Mouse (Mus musculus): ENCODE data around the gene Mef2c. TPM values are rescaled to one million over a fixed set of nuclear protein-coding genes. Genes with fewer than 3 reads are reported as not detected.
A peak's percentile ranks its signal among the peaks of the same experiment; 100 is the strongest.

Mef2c gene
- total RNA-seq, 2 experiments from 2014 or later, result 88.2 to 97.3 TPM

GRCm38 (mm10) chr13:83604320-83604719 lies 100.5 kb downstream of the Mef2c start:
- ATAC-seq (replicated peaks; ENCODE audit: poor library complexity, severe bottlenecking), result peak; percentile 23; the same call in 1 of the 2 replicates

DNA sequence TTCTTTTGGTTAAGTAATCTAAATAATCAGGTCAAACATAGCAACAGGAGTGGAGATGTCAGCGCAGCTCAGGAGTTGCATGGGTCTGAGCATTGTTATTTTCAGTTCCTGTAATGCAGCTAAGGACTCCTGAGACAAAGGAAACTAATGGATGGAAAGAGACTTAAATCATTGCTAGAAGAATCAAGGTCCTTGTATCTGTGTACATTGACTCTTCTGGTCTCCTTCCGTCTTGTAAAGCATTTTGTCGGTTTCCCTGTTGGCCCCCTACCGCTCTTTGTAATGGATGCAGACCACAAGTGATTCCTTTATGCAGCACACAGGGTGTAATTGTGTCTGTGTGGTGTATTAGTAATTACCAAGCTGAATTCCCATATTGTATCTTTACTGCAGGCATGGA lies 101.0 kb downstream of the Mef2c start:
- peak; percentile 31 for ATAC-seq (replicated peaks; ENCODE audit: poor library complexity, severe bottlenecking)

DNA sequence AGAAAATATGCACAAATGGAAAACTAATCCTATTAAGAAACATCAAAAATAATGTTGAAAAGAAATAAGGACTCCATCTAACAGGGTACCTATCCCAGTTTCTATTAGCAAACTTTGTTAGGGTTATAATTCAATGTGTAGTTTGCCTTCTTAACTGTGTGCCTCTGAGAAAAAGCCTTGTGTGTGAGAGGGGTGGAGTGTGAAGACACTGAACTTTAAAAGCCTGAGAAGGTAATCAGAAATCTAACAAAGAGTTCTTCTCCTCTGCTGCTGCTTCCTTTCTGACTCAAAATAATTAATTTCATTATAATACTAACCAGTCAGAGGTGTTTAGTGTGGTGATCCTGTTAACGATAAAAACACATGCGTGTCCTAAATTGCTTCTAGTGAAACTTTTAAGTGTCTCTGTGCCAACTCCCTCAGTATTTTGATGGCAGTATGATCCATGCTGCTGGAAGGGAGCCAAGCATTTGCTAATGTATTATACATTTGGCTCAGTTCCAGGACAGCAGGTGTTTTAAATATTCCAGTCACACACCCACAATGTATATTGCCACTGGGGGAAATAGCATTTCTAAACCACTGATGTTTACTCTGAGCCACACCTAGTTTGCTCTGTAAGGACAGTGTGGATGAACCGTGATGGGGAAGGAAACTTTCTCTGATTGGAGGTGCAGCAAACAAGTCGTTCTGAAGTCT lies 104.2 kb downstream of the Mef2c start:
- ATAC-seq (replicated peaks; ENCODE audit: poor library complexity, severe bottlenecking), result peak; percentile 24

- peak; percentile 77 for ATAC-seq (replicated peaks; ENCODE audit: poor library complexity, severe bottlenecking)
Measured at GRCm38 (mm10) chr13:83608851-83609516, 105.2 kb downstream of the Mef2c start.

- peak; percentile 56 for ATAC-seq (replicated peaks; ENCODE audit: poor library complexity, severe bottlenecking)
Measured at GRCm38 (mm10) chr13:83609517-83609878, 105.7 kb downstream of the Mef2c start.

- ATAC-seq (replicated peaks; ENCODE audit: poor library complexity, severe bottlenecking), result no peak
Measured at GRCm38 (mm10) chr13:83610124-83610523, 106.3 kb downstream of the Mef2c start.

GRCm38 (mm10) chr13:83612195-83612594 lies 108.4 kb downstream of the Mef2c start:
- ATAC-seq (replicated peaks; ENCODE audit: poor library complexity, severe bottlenecking), result no peak

GRCm38 (mm10) chr13:83615875-83616274 lies 112.0 kb downstream of the Mef2c start:
- ATAC-seq (replicated peaks; ENCODE audit: poor library complexity, severe bottlenecking), result peak; percentile 90

GRCm38 (mm10) chr13:83624651-83625050 lies 120.8 kb downstream of the Mef2c start:
- peak; percentile 78 for ATAC-seq (replicated peaks; ENCODE audit: poor library complexity, severe bottlenecking)

- ATAC-seq (replicated peaks; ENCODE audit: poor library complexity, severe bottlenecking), result no peak
Measured at GRCm38 (mm10) chr13:83627429-83627828, 123.6 kb downstream of the Mef2c start.

DNA sequence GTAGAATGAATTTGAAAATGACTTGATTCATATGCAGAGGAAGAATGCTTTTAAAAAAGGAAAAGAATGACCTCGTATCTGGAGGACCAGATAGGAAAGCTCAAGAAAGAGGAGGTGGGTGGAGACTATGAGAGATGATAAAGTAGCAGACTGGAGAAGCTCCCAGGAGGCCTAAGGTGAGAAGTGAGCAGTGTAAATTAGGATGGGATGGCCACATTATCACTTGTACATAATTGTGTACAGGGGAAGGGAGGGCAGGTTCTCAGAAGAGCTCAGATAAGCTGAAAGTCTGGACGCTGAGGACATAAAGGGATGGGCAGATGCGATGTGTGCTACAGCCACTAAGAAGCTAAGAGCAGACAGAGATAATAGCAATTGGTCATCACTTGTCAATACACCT lies 124.3 kb downstream of the Mef2c start:
- ATAC-seq (replicated peaks; ENCODE audit: poor library complexity, severe bottlenecking), result no peak

DNA sequence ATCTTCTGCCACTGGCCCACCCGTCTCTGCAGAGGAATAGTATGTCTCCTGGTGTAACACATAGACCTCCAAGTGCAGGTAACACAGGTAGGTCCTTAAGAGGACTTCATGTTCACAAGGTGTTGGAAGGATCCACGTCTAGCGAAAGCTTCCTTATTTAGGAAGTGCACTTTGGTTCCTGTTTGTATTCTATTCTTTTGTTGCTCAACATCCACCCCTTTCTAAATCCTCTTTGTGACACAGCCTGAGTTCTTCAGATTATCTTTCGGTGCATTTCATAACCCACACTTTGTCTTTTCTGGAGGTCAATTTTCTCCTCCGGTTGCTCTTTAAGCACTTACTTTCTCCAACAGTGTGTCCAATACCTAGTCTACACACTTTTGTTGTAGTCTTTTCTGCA lies 129.3 kb downstream of the Mef2c start:
- peak; percentile 83 for ATAC-seq (replicated peaks; ENCODE audit: poor library complexity, severe bottlenecking)

- no peak for ATAC-seq (replicated peaks; ENCODE audit: poor library complexity, severe bottlenecking)
Measured at GRCm38 (mm10) chr13:83635218-83635617, 131.4 kb downstream of the Mef2c start.

DNA sequence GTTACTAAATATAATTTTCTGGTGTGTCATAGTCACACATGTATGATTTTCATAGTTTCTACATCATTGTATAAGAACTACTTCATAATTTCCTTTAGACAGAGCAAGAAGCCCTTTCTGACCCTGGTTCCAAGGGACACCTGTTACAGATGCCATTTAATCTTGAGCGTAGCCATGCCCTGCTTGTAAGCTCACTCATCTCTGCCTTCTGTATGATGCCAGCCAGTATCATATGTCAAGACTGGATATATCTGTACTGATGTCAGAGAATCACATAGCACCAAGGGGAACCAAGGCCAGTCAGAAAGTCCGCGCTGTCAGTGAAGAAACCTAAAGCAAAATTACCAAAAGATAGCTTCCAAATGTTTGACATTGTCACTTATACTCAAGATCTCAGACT lies 133.8 kb downstream of the Mef2c start:
- ATAC-seq (replicated peaks; ENCODE audit: poor library complexity, severe bottlenecking), result no peak

- ATAC-seq (replicated peaks; ENCODE audit: poor library complexity, severe bottlenecking), result no peak
Measured at GRCm38 (mm10) chr13:83638735-83639134, 134.9 kb downstream of the Mef2c start.

DNA sequence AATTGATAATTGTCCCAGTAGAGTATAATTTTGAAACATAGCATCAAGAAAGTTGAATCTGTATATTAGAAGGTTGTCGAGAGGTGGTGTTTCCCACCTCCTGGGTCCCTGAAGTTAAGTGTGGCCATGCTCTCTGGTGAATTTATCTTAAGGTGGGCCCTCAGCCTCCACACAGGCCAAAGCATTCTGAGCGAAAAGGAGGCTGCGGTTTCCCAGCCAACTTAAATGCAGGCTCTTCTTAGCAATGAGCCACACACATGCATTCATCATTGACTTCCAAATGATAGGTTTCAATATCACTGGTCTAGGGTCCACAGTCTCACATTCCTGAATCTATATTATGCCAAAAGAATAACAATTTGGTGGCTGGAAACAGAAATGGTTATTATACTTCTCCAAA lies 145.2 kb downstream of the Mef2c start:
- ATAC-seq (replicated peaks; ENCODE audit: poor library complexity, severe bottlenecking), result no peak

GRCm38 (mm10) chr13:83649795-83650476 lies 146.1 kb downstream of the Mef2c start:
- ATAC-seq (replicated peaks; ENCODE audit: poor library complexity, severe bottlenecking), result peak; percentile 89

GRCm38 (mm10) chr13:83650807-83651206 lies 147.0 kb downstream of the Mef2c start:
- no peak for ATAC-seq (replicated peaks; ENCODE audit: poor library complexity, severe bottlenecking)

DNA sequence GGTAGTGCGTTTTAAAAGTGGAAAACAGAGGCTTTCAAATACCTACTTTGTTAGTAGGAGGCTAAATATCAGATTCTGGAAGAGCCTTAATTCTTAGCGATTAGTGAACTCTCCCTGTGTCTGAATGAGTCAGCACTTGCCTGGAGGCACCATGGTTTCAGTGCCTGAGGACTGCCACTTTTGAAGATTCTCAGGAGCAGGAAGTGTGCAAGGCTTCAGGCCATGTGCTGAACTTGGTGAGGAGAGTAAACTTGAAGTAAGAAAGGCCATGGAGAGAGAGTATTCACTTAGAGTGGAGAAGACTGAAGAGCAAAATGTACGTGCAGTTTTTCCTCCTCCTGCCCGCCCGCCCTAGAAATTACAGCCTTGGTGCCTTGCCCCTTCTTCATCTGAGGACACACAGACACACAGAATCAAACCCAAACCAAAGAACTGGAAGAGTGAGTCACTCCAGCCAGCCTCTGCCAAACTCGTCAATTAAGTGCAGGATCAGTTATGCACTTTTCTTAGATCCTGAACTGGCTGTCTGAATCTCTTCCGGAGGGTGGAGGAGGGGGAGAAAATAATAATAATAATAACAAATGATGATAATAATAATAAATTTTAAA lies 148.2 kb downstream of the Mef2c start:
- ATAC-seq (replicated peaks; ENCODE audit: poor library complexity, severe bottlenecking), result peak; percentile 18; the same call in 1 of the 2 replicates

GRCm38 (mm10) chr13:83652560-83652959 lies 148.7 kb downstream of the Mef2c start:
- ATAC-seq (replicated peaks; ENCODE audit: poor library complexity, severe bottlenecking), result no peak

Data from granulocyte monocyte progenitor cell, adult 5-6 weeks (primary cell).